Mouse (Mus musculus) lung, postnatal 0 days (tissue): ENCODE data around the gene Cks1brt.

Experiments used
- CTCF ChIP-seq: IDR thresholded peaks from 2 replicates; pipeline ENCODE4 v1.5.1; 2016; ENCODE audit warnings: antibody characterized with exemption, mild to moderate bottlenecking
- EP300 ChIP-seq: IDR thresholded peaks from 2 replicates; pipeline ENCODE4 v1.6.1; 2016; ENCODE audit warnings: antibody characterized with exemption, mild to moderate bottlenecking, control low read depth

DNA sequence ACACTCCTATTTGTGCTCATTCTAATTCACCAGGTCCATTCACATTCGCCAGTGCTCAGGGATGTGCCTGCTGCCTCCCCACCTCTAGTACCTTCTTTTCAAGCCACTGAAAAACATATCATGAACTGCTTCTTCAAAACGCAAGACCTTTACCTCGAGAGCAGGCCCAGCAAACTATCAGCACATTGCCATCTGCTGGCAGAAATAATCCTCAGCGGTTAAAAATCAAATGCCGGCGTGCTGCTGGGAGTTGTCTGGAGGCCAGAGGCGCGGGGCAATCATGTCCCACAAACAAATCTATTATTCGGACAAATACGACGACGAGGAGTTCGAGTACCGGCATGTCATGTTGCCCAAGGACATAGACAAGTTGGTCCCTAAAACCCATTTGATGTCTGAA is 19.6 kb downstream of the Cks1brt start:
- TF ChIP-seq EP300 (no peak), CTCF (peak; percentile 69)
